Mouse (Mus musculus) spleen, postnatal 14 days (tissue): Measurements from ENCODE around the gene Robo2.
"Not testable (repeated sequence)": the region's sequence is repeated elsewhere in the genome, so short reads cannot be mapped to it uniquely, and the experiment has no call there.

ENCODE experiments used
- DNase-seq, 2 experiments: peaks; one replicate each; pipeline ENCODE4 v3.0.0; 2021 to 2022; ENCODE audit warnings: low spot score in 2 of 2

The Robo2 gene

GRCm38 (mm10) chr16:74216879-74217415 is 194.7 kb downstream of the Robo2 start:
- no peak for DNase-seq

- no peak for DNase-seq
These were observed 195.8 kb downstream of the Robo2 start for GRCm38 (mm10) chr16:74215791-74216190.

- DNase-seq: no peak
These were observed 210.9 kb downstream of the Robo2 start for GRCm38 (mm10) chr16:74200705-74201104.

- no peak for DNase-seq
These were observed 211.5 kb downstream of the Robo2 start for GRCm38 (mm10) chr16:74200024-74200703.

GRCm38 (mm10) chr16:74192979-74193554 is 218.6 kb downstream of the Robo2 start:
- no peak for DNase-seq

GRCm38 (mm10) chr16:74191621-74192020 is 220.0 kb downstream of the Robo2 start:
- no peak for DNase-seq

- DNase-seq: no peak
These were observed 229.0 kb downstream of the Robo2 start for GRCm38 (mm10) chr16:74182509-74183113.

- no peak for DNase-seq
These were observed 239.0 kb downstream of the Robo2 start for GRCm38 (mm10) chr16:74172673-74173072.

- DNase-seq: no peak
These were observed 242.0 kb downstream of the Robo2 start for GRCm38 (mm10) chr16:74169642-74170041.

- no peak for DNase-seq
These were observed 242.5 kb downstream of the Robo2 start for GRCm38 (mm10) chr16:74169121-74169520.

- DNase-seq: no peak
These were observed 243.8 kb downstream of the Robo2 start for GRCm38 (mm10) chr16:74167832-74168231.

- no peak for DNase-seq
These were observed 249.6 kb downstream of the Robo2 start for GRCm38 (mm10) chr16:74162041-74162440.

GRCm38 (mm10) chr16:74159189-74159588 is 252.4 kb downstream of the Robo2 start:
- DNase-seq: no peak

- DNase-seq: no peak
These were observed 275.4 kb downstream of the Robo2 start for GRCm38 (mm10) chr16:74136181-74136580.

GRCm38 (mm10) chr16:74132833-74133232 is 278.8 kb downstream of the Robo2 start:
- no peak for DNase-seq

GRCm38 (mm10) chr16:74131370-74131769 is 280.3 kb downstream of the Robo2 start:
- no peak for DNase-seq

- no peak for DNase-seq
These were observed 283.1 kb downstream of the Robo2 start for GRCm38 (mm10) chr16:74128443-74128983.

- DNase-seq: no peak
These were observed 298.5 kb downstream of the Robo2 start for GRCm38 (mm10) chr16:74113155-74113554.

- no peak for DNase-seq
These were observed 300.5 kb downstream of the Robo2 start for GRCm38 (mm10) chr16:74111101-74111500.

GRCm38 (mm10) chr16:74104449-74104848 is 307.2 kb downstream of the Robo2 start:
- not testable (repeated sequence) for DNase-seq

- no peak for DNase-seq
These were observed 318.4 kb downstream of the Robo2 start for GRCm38 (mm10) chr16:74092997-74093801.

- no peak for DNase-seq
These were observed 321.7 kb downstream of the Robo2 start for GRCm38 (mm10) chr16:74089951-74090350.
